Mouse (Mus musculus) gonadal fat pad, adult 2 months (tissue): Measurements from ENCODE around the gene Dr1. TPM values are rescaled to one million over a fixed set of nuclear protein-coding genes. Genes with fewer than 3 reads are reported as not detected.
"Not testable (repeated sequence)": the region's sequence is repeated elsewhere in the genome, so short reads cannot be mapped to it uniquely, and the experiment has no call there.

Experiments used
- DNase-seq: peaks from one replicate; pipeline ENCODE4 v3.0.0-alpha.2; 2012; ENCODE audit warnings: low read depth
- polyA plus RNA-seq: library from polyadenylated mRNA; depleted of rRNA; stranded (reverse); fragments of >200 nt; gene quantifications from 2 replicates; pipeline ENCODE4 v1.2.3, GENCODE M21; 2012; rRNA removed

Dr1 gene
- 11.8 and 12.3 TPM in 2 replicates for polyA plus RNA-seq

GRCm38 (mm10) chr5:108268127-108269062, at the start of gene Dr1:
Gene Dr1 (plus strand): TSS chr5:108268897.
- no peak for DNase-seq

- no peak for DNase-seq
Observed at GRCm38 (mm10) chr5:108224077-108224476, 44.6 kb upstream of the Dr1 start.

- DNase-seq: no peak
Observed at GRCm38 (mm10) chr5:108226159-108226558, 42.5 kb upstream of the Dr1 start.

GRCm38 (mm10) chr5:108246314-108246765, 22.4 kb upstream of the Dr1 start:
- DNase-seq: no peak

- no peak for DNase-seq
Observed at GRCm38 (mm10) chr5:108250033-108250432, 18.7 kb upstream of the Dr1 start.

- no peak for DNase-seq
Observed at GRCm38 (mm10) chr5:108255259-108255658, 13.4 kb upstream of the Dr1 start.

GRCm38 (mm10) chr5:108262722-108263121, 6.0 kb upstream of the Dr1 start:
- DNase-seq: no peak

GRCm38 (mm10) chr5:108263785-108264184, 4.9 kb upstream of the Dr1 start:
- DNase-seq: not testable (repeated sequence)

- no peak for DNase-seq
Observed at GRCm38 (mm10) chr5:108266990-108267389, 1.7 kb upstream of the Dr1 start.

- DNase-seq: no peak
Observed at GRCm38 (mm10) chr5:108269063-108269810, 540 bp downstream of the Dr1 start.

- DNase-seq: no peak
Observed at GRCm38 (mm10) chr5:108269811-108270151, 1.1 kb downstream of the Dr1 start.

- DNase-seq: no peak
Observed at GRCm38 (mm10) chr5:108270415-108270814, 1.7 kb downstream of the Dr1 start.

- DNase-seq: not testable (repeated sequence)
Observed at GRCm38 (mm10) chr5:108271345-108271744, 2.6 kb downstream of the Dr1 start.

GRCm38 (mm10) chr5:108286957-108287356, 18.3 kb downstream of the Dr1 start:
- DNase-seq: no peak

GRCm38 (mm10) chr5:108301567-108301966, 32.9 kb downstream of the Dr1 start:
- DNase-seq: no peak

- peak; percentile 24 for DNase-seq
Observed at GRCm38 (mm10) chr5:108312224-108313064, 43.7 kb downstream of the Dr1 start, which contains the start of gene Pigg. Gene Pigg (plus strand): TSS chr5:108312609.

GRCm38 (mm10) chr5:108313065-108313860, 44.6 kb downstream of the Dr1 start:
- DNase-seq: no peak
